Mouse (Mus musculus) monocyte, adult 2 months (primary cell): Measurements from ENCODE around the gene Zbtb7b.
"Not testable (repeated sequence)": the region's sequence is repeated elsewhere in the genome, so short reads cannot be mapped to it uniquely, and the experiment has no call there.

Experiments used
- DNase-seq, 2 experiments: peaks; one replicate each; pipeline ENCODE4 v3.0.0; 2022; ENCODE audit warnings: low spot score in 2 of 2, low read depth in 1 of 2

Gene Zbtb7b

GRCm38 (mm10) chr3:89394006-89394893 is at the start of gene Zbtb7b:
Gene Zbtb7b (minus strand): TSS chr3:89394776.
- peak; percentile 35 to 74 for DNase-seq

- no peak for DNase-seq
These were observed 46.1 kb upstream of the Zbtb7b start for GRCm38 (mm10) chr3:89440691-89441090.

DNA sequence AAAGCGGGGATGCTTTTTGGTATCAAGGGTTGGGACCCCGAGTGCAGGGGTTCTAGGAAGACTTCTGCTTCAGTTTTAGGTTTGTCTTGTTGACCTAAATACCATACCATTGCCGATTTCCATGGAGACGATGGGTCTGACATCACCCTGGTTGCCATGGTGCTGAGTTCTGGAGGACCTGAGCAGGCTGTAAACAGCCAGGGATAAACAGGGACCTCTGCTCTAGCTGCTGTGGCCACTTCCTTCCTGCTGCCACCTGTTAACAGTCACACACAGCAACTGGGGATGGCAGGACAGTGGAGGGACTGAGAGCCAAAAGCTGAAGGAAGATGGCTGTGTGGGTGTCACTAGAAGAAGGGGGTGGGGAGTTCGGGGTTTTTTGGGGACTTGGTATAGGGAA is 42.7 kb upstream of the Zbtb7b start:
- peak in 1 of 2 experiments; percentile 48 for DNase-seq

- DNase-seq, result peak in 1 of 2 experiments; percentile 54
These were observed 41.9 kb upstream of the Zbtb7b start, which contains the start of gene Pbxip1 for GRCm38 (mm10) chr3:89436176-89437113. Gene Pbxip1 (plus strand): TSS chr3:89436706.

DNA sequence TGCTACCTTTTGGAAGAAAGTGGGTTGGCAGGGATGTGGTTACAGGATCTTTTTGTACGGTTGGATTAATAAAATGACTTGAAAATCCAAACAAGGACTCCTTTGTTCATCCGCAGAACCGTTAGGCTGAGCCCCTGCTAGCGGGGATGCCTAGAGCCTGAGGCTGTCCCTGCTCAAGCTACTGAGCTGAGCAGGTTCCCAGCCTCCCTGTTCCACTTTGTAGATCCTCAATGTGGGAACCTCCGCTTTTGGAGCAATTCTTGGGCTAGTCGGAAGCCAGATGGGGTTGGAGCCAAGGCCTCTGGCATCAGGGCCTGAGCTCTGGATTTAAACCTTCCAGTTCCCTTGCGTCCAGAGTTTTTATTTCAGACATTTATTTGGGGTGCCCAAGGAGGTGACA is 40.5 kb upstream of the Zbtb7b start:
- DNase-seq, result no peak

DNA sequence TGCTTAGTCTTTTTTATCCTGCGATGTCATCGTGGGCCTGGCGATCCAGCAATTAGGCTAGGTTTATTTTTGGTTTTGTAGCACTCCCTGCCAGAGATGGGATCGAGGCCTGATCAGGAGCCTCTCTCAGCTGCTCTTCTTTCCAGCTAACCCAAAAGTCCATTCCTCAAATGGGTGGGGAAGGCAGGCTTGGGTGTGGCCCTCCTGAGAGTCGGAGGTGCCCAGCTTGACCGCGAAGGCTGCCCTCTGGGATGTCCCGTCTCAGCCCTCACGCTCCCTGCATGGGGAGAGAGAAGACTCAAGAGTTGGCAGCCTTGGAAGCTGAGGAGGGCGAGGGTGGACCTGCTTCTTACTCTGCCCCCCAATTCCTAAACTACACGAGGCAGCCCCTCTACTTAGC is 40.0 kb upstream of the Zbtb7b start:
- DNase-seq, result no peak

DNA sequence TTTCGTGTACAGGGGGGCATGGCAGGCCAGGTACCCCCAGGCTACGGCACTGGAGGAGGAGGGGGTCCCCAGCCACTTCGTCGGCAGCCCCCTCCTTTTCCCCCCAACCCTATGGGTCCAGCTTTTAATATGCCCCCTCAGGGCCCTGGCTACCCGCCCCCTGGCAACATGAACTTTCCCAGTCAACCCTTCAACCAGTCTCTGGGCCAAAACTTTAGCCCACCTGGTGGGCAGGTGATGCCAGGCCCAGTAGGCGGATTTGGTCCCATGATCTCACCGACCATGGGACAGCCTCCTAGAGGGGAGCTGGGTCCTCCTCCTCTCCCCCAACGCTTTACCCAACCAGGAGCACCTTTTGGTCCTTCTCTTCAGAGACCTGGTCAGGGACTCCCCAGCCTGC is 38.0 kb upstream of the Zbtb7b start:
- DNase-seq, result no peak

- DNase-seq, result peak; percentile 66 to 80
These were observed 35.9 kb upstream of the Zbtb7b start, which contains the start of gene Pygo2 for GRCm38 (mm10) chr3:89430171-89431159. Gene Pygo2 (plus strand): TSS chr3:89430214.

DNA sequence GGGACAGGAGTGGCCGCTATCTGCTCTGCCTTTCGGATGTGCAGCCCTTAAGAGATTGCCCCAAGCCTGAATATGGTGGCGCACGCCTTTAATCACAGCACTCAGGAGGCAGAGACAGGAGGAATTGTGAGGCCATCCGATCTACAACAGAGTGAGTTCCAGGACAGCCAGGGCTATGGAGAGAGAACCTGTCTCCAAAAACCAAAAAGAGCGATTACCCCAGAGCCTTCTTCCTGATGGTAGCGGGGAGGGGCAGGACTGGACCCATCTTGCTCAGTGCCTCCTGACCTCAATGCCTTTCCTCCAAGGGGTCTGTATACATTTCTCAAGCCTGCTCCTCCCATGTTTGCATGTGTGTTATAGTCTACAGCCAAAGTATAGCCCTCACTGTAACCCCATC is 34.4 kb upstream of the Zbtb7b start:
- DNase-seq, result not testable (repeated sequence)

GRCm38 (mm10) chr3:89425876-89426275 is 31.3 kb upstream of the Zbtb7b start:
- no peak for DNase-seq

DNA sequence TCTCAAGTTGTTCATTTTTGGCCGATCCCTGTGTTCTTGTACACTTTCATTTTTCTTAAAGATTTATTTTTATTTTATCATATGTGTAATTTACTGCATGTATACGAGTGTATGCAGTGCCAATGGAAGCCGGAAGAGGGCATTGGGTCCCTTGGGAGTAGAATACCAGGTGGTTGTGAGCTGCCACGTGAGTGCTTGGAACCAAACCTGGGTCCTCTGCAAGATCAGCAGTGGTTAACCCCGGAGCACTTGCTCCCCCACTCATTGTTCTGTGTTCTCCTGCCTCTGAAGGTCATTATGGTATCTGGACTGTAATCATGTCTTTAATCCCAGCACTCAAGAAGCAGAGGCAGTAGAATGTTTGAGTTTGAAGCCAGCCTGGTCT is 30.6 kb upstream of the Zbtb7b start:
- no peak for DNase-seq

DNA sequence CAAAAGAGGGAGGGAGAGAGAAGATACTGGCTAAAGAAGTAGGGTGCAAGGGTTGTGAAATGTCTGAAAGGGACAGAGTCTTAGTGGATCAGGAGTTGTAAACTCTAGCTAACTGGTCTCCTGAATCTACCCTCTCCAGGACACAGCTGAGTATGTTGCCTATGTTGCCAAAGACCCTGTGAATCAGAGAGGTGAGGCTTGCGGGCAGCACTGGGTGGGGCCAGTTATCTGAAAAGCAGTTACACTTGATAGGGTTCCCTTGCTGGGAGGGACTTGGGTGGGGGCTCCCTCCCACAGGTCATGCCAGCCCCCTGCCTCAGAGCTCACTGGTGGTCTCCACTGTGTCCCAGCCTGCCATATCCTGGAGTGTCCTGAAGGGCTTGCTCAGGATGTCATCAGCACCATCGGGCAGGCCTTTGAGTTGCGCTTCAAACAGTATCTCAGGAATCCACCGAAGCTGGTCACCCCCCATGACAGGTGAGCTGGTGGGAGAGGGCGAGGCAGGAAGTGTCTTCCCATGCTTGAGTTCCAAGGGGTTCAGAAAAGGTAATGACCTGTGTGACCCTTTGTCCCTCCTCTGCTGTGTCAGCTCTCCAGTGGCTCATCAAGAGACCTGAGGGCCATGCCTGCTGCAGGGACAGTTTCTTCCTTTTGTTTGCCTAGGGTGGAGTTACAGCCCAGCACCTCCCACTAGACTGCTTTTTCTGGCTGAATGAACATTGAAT is 30.0 kb upstream of the Zbtb7b start:
- DNase-seq, result no peak

DNA sequence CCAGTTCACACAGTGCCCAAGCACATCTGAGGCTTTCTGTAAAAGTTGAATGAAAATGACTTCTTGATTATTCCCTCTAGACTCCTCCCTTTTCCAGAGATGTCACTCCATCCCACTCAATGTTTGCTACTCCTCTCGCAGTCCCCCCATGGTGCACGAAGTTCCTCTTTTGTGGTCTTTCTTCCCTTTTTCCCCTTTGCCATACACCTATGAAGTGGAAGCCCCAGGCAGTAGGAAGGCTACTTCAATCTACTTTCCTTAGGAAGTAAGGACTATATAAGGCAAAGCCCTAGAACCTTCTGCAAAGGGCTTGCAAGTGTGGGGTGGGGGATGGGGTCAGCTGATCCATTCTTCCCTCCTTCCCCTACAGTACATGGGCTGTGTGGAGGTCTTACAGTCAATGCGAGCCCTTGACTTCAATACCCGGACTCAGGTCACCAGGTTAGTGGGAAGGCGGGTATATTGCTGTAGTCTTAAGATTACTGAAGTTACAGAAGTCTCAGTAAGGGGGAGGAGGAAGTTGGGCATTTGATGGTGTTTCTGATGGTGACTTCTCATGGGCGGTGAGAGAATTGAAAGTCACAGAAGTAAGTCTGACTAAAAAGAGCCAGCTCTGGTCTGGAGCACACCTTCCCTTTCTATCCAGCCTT is 28.1 kb upstream of the Zbtb7b start:
- DNase-seq, result no peak

DNA sequence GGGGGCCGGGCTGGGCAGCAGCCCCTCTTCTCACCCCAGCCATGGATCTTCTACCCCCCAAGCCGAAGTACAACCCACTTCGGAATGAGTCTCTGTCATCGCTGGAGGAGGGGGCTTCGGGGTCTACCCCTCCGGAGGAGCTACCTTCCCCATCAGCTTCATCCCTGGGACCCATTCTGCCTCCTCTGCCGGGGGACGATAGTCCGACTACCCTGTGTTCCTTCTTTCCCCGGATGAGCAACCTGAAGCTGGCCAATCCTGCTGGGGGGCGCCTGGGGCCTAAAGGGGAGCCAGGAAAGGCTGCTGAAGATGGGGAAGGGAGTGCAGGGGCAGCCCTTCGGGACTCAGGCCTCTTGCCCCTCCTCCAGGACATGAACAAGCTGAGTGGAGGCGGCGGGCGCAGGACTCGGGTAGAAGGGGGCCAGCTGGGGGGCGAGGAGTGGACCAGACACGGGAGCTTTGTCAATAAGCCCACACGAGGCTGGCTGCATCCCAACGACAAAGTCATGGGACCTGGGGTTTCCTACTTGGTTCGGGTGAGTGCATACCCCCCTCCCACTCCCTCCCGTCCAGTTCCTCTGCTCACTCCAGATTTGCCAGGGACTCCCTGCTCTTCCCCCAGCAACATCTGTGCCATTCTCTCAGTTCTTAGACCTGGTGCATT is 27.4 kb upstream of the Zbtb7b start:
- no peak for DNase-seq

DNA sequence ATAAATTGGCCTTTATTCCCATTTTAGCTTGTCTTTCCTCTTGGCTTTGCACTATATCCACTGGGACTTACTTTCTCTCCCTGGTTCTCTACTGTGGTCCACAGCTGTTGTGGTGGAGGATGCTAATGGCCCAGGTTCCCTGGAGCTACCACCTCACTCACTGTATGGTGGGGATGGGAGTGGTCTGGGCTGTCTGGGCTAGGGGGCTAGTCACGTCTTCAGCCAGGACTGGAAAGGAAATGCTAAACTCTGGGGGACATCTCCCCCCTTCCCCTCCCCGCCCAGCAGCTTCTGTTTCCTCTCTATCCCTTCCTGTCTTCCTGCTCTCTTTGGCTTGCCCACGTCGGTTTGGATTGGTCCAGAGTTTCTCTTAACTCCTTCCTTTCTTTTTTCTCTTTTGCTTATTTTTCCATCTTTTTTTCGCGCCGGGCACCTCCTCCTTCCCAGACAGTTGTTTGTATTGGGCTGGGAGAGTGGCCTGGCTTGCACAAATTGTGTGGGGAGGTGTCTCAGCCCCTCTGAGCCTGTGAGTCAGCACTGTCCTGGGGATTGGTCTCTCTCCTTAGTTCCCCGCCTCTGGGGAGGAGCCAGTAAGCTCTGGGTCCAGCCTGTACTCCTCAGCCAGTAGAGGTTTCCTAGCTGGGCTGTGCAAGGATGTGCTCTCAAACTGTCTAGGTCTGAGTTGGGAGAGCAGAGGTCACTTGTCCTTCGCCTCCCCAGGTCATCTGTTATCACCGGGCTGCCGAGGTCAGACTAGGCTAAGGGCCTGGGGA is 26.6 kb upstream of the Zbtb7b start:
- DNase-seq, result no peak

GRCm38 (mm10) chr3:89420421-89420820 is 25.8 kb upstream of the Zbtb7b start:
- no peak for DNase-seq

DNA sequence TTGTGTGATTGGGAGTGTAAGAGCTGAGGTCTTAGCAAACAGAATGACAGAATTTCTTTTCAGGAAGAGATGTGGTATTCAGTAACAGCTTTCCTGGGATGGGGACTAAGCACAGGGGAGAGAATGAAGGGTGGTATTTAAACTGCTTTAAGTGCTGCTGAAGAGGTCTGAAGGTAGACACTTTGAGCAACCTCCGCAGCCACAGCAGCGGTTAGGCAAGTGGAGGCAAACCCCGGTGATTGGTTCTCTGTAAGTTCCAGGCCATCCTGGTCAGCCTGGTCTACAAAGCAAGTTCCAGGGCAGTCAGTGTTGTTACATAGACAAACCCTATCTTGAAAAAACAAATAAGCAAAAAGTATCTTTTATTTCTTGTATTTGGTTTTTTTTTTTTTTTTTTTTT is 25.4 kb upstream of the Zbtb7b start:
- DNase-seq, result no peak

DNA sequence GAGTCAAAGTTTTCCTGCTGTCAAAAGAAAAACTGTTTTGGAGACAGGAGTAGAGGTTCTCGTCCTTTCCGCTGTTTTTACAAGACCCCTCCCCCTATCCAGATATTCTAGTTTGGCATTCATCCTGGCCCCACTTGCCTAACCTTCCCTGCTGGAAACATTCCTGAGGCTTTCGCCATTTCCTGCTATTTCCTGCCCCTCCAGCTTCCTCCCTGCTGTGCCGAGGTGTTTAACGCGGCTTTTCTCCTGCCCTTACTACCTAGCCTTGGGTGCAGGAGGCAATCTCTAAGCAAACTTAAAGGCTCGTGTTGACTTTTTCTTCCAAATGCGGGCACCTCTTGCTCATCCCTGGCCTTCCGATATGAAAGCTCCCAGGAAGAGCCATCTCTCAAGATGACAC is 25.0 kb upstream of the Zbtb7b start:
- no peak for DNase-seq
